Mouse (Mus musculus): ENCODE measurements around the gene Lmf1. TPM values are rescaled to one million over a fixed set of nuclear protein-coding genes. Genes with fewer than 3 reads are reported as not detected.

Lmf1 gene
- polyA plus RNA-seq, 2 experiments: 20.3 to 26.9 TPM

DNA sequence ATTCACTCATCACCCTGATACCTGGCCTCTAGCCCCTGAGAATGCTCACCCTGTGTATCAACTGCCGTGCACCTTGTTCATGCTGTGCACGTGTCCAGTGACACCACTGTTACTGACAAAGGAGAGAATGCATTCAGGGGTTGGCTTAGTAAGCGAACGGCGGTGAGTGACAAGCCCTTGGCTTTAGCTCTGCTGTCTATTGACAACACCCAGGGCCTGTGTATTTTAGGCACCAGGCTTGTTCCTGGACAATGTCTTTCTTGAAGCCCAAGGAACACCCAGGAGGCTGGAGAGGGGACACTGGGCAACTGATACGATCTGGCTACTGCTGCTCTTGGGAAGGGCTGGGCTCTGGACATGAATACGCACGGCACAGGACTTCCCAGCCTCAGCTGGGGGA lies 3.2 kb downstream of the Lmf1 start:
- no peak overlapping the region for H3K4me3 ChIP-seq (replicated peaks; ENCODE audit: low read length)
- H3K9ac ChIP-seq (ENCODE audit: low read depth, low read length, severe bottlenecking): no peak overlapping the region
- 87% methylated on average over 8 of the region's 8 CpGs for WGBS
- peaks cover 16% of the 10 kb centered on the region for H3K36me3 ChIP-seq (ENCODE audit: control insufficient read depth, insufficient read depth, low read length)
- no peak for ATAC-seq (ENCODE audit: low FRiP score, low read depth)
- H3K9me3 ChIP-seq (ENCODE audit: control insufficient read depth, low read length): no peaks in the 10 kb centered on the region
- no peak for TF ChIP-seq POLR2A (IDR thresholded peaks at IDR 0.05; ENCODE audit: borderline replicate concordance, extremely low read depth, insufficient read depth, insufficient read length)
- H3K4me2 ChIP-seq (replicated peaks; ENCODE audit: low read depth, low read length, severe bottlenecking): no peak overlapping the region
- H3K27me3 ChIP-seq (ENCODE audit: control insufficient read depth, insufficient read depth, low read length): no peaks in the 10 kb centered on the region
- no peak for DNase-seq (ENCODE audit: low spot score)
- no peak overlapping the region for H3K27ac ChIP-seq (replicated peaks; ENCODE audit: low read depth, low read length)
- H3K4me1 ChIP-seq (ENCODE audit: control insufficient read depth, insufficient read depth, low read length): peaks cover 12% of the 10 kb centered on the region

DNA sequence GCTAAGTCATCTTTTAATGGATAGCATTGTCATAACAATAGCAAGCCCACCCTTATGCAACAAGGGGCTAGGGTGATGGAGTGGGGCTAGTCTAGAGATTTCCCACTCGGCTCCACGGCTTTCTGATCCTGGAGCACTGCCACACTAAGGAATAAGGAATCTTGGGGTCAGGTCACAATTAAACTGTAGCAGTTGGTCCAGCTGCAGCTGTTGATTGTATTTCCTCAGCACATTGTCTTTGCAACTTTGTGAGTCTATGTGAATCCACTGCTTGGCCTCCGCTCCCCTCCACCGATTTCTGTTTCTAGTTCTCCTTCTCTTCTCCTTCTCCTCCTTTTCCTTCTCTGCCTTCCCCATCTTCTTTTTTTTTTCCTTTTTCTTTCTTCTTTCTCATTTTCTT lies 4.2 kb downstream of the Lmf1 start:
- TF ChIP-seq POLR2A (IDR thresholded peaks at IDR 0.05; ENCODE audit: borderline replicate concordance, extremely low read depth, insufficient read depth, insufficient read length): no peak
- H3K27me3 ChIP-seq (ENCODE audit: control insufficient read depth, insufficient read depth, low read length): no peaks in the 10 kb centered on the region
- WGBS: 76% methylated on average over 4 of the region's 4 CpGs

DNA sequence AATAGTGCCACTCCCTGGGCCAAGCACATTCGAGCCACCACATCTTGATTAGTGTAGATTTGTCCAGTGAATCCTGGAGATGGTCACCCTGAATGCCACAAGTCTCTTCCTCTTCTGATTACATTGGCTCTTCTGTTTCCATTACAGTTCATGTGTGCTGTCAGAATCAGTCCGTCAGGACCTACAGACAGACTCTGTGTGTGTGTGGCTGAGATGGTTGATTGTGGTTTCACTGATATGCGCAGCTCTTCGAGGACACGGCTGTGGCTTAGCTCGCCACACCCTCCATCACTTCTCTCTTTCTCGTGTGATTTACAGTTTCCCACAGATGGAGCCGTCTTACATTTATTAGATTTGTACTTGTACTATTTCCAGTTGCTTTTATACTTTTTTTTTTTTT lies 5.0 kb downstream of the Lmf1 start:
- 69% methylated on average over 8 of the region's 8 CpGs for WGBS
- TF ChIP-seq POLR2A (IDR thresholded peaks at IDR 0.05; ENCODE audit: borderline replicate concordance, extremely low read depth, insufficient read depth, insufficient read length): no peak
- Histone ChIP-seq H3K4me3 (replicated peaks; ENCODE audit: low read length) (no peak overlapping the region), H3K4me2 (replicated peaks; ENCODE audit: low read depth, low read length, severe bottlenecking) (no peak overlapping the region), H3K4me1 (ENCODE audit: control insufficient read depth, insufficient read depth, low read length) (peaks cover 5% of the 10 kb centered on the region; the same call in 1 of the 2 replicates), H3K27ac (replicated peaks; ENCODE audit: low read depth, low read length) (no peak overlapping the region), H3K9ac (ENCODE audit: low read depth, low read length, severe bottlenecking) (no peak overlapping the region), H3K36me3 (ENCODE audit: control insufficient read depth, insufficient read depth, low read length) (peaks cover 30% of the 10 kb centered on the region), H3K27me3 (ENCODE audit: control insufficient read depth, insufficient read depth, low read length) (no peaks in the 10 kb centered on the region), H3K9me3 (ENCODE audit: control insufficient read depth, low read length) (no peaks in the 10 kb centered on the region)
- ATAC-seq (ENCODE audit: low FRiP score, low read depth) (no peak), DNase-seq (ENCODE audit: low spot score) (no peak)

More for the DNA sequence above, 4.2 kb downstream of the Lmf1 start:
- Histone ChIP-seq H3K4me1 (ENCODE audit: control insufficient read depth, insufficient read depth, low read length) (peaks cover 12% of the 10 kb centered on the region), H3K36me3 (ENCODE audit: control insufficient read depth, insufficient read depth, low read length) (peaks cover 24% of the 10 kb centered on the region), H3K4me3 (replicated peaks; ENCODE audit: low read length) (no peak overlapping the region), H3K27ac (replicated peaks; ENCODE audit: low read depth, low read length) (no peak overlapping the region), H3K9ac (ENCODE audit: low read depth, low read length, severe bottlenecking) (no peak overlapping the region), H3K9me3 (ENCODE audit: control insufficient read depth, low read length) (no peaks in the 10 kb centered on the region), H3K4me2 (replicated peaks; ENCODE audit: low read depth, low read length, severe bottlenecking) (no peak overlapping the region)
- peak; percentile 22 for DNase-seq (ENCODE audit: low spot score)
- ATAC-seq (ENCODE audit: low FRiP score, low read depth): no peak

DNA sequence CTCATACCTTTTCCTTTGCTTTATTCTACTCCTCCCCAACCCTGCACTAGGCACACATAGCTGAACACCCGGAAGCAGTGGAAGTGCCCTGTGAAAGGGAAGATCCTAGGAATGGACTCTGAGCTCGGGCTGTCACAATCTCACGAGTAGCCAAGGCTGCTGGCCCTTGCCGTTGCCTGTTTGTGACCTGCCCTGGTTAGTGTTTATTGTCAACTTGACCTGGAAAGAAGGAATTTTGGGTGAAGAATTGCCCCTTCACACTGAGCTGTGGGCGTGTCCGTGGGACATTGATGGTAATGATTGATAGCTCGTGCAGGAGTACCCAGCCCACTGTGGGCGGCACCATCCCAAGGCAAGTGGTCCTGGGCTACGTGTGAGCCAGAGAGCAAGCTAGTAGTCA lies 5.8 kb downstream of the Lmf1 start:
- no peaks in the 10 kb centered on the region for H3K9me3 ChIP-seq (ENCODE audit: control insufficient read depth, low read length)
- TF ChIP-seq POLR2A (IDR thresholded peaks at IDR 0.05; ENCODE audit: borderline replicate concordance, extremely low read depth, insufficient read depth, insufficient read length): no peak
- ATAC-seq (ENCODE audit: low FRiP score, low read depth) (no peak), DNase-seq (ENCODE audit: low spot score) (no peak)
- H3K4me3 ChIP-seq (replicated peaks; ENCODE audit: low read length): no peak overlapping the region
- no peak overlapping the region for H3K4me2 ChIP-seq (replicated peaks; ENCODE audit: low read depth, low read length, severe bottlenecking)
- no peak overlapping the region for H3K27ac ChIP-seq (replicated peaks; ENCODE audit: low read depth, low read length)
- no peaks in the 10 kb centered on the region for H3K27me3 ChIP-seq (ENCODE audit: control insufficient read depth, insufficient read depth, low read length)
- WGBS: 91% methylated on average over 9 of the region's 9 CpGs
- H3K4me1 ChIP-seq (ENCODE audit: control insufficient read depth, insufficient read depth, low read length): peaks cover 4% of the 10 kb centered on the region; the same call in 1 of the 2 replicates
- H3K9ac ChIP-seq (ENCODE audit: low read depth, low read length, severe bottlenecking): no peak overlapping the region
- peaks cover 37% of the 10 kb centered on the region for H3K36me3 ChIP-seq (ENCODE audit: control insufficient read depth, insufficient read depth, low read length)

DNA sequence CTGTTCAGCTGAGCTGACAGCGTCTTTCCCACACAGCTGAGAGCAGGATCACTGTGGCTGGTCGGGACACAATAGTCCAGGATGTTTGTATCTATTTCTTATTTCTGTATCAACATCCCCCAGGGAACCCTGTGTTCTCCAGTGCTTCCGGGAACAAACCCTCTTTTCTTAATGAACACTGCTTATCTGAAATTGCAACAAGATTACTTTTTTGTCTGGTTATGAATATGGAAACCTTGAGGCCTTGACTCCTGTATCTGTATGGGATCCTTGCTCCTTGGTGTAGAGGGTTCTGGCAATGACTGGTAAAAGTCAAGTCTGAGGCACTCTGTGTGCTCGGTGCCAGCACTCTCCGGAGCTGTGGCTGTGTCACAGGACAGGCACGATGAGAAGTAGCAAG lies 11.2 kb downstream of the Lmf1 start:
- no peak overlapping the region for H3K9ac ChIP-seq (ENCODE audit: low read depth, low read length, severe bottlenecking)
- DNase-seq (ENCODE audit: low spot score) (no peak), ATAC-seq (ENCODE audit: low FRiP score, low read depth) (no peak)
- WGBS: 92% methylated on average over 6 of the region's 6 CpGs
- TF ChIP-seq POLR2A (IDR thresholded peaks at IDR 0.05; ENCODE audit: borderline replicate concordance, extremely low read depth, insufficient read depth, insufficient read length): no peak
- peaks cover 23% of the 10 kb centered on the region for H3K4me1 ChIP-seq (ENCODE audit: control insufficient read depth, insufficient read depth, low read length)
- no peak overlapping the region for H3K4me2 ChIP-seq (replicated peaks; ENCODE audit: low read depth, low read length, severe bottlenecking)
- H3K36me3 ChIP-seq (ENCODE audit: control insufficient read depth, insufficient read depth, low read length): peaks cover 43% of the 10 kb centered on the region
- H3K9me3 ChIP-seq (ENCODE audit: control insufficient read depth, low read length): no peaks in the 10 kb centered on the region
- H3K27me3 ChIP-seq (ENCODE audit: control insufficient read depth, insufficient read depth, low read length): no peaks in the 10 kb centered on the region
- no peak overlapping the region for H3K27ac ChIP-seq (replicated peaks; ENCODE audit: low read depth, low read length)
- no peak overlapping the region for H3K4me3 ChIP-seq (replicated peaks; ENCODE audit: low read length)

DNA sequence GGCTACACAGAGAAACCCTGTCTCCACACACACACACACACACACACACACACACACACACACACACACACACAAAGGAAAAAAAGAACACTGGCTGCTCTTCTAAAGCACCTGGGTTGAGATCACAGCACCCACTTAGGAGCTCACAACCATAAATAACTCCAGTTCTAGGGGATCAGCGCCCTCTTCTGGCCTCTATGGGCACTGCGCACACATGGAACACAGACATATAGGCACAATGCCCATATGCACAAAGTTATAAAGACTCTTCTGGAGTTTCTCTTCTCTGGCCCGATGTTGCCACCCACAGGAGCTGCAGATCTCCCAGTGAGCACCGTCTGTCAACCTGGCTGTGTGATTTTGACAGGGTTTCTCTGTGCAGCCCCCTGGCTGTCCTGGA lies 12.1 kb downstream of the Lmf1 start:
- 88% methylated on average over 4 of the region's 4 CpGs for WGBS
- Histone ChIP-seq H3K4me1 (ENCODE audit: control insufficient read depth, insufficient read depth, low read length) (peaks cover 23% of the 10 kb centered on the region), H3K27ac (replicated peaks; ENCODE audit: low read depth, low read length) (no peak overlapping the region), H3K9ac (ENCODE audit: low read depth, low read length, severe bottlenecking) (no peak overlapping the region), H3K9me3 (ENCODE audit: control insufficient read depth, low read length) (no peaks in the 10 kb centered on the region), H3K4me2 (replicated peaks; ENCODE audit: low read depth, low read length, severe bottlenecking) (no peak overlapping the region), H3K27me3 (ENCODE audit: control insufficient read depth, insufficient read depth, low read length) (no peaks in the 10 kb centered on the region), H3K36me3 (ENCODE audit: control insufficient read depth, insufficient read depth, low read length) (peaks cover 37% of the 10 kb centered on the region), H3K4me3 (replicated peaks; ENCODE audit: low read length) (no peak overlapping the region)
- ATAC-seq (ENCODE audit: low FRiP score, low read depth) (no peak), DNase-seq (ENCODE audit: low spot score) (no peak)
- TF ChIP-seq POLR2A (IDR thresholded peaks at IDR 0.05; ENCODE audit: borderline replicate concordance, extremely low read depth, insufficient read depth, insufficient read length): no peak

All from limb, embryonic 14.5 days (tissue).